ENCODE assay signal across 20 mouse cellular contexts in the genomic region with DNA sequence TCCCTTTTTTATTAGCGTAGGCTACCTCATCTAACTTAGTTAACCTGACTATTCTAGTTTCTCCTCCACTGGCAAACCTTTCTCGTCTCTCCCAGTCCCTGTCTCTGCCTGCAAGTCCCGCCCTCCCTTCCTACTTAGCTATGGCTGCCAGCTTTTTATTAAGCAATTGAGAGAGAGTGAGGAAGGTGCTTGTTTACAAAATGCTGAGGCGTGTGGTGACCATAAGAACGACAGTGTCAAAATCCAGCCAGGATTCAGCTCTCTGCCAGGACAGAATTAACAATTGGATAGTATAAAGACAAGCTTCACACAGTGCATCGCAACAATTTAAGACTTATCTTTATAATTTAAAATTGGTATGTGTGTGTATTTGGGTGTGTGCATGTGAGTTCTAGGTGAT. TPM values are rescaled to one million over a fixed set of nuclear protein-coding genes. Genes with fewer than 3 reads are reported as not detected.
DNase-seq lines count a peak whose midpoint lies in the region; ATAC-seq and TF ChIP-seq lines count a peak whose summit lies in the region.
"Had no signal": no experiment of that assay in that cellular context is flagged by ENCODE, and none has a peak within 500 bp of the region (broad histone marks: within the 10 kb centered on the region; RNA-seq: fewer than 3 reads in every experiment).

No protein-coding gene starts in this region.

- H3K27ac ChIP-seq in lung, postnatal 0 days (ENCODE audit: low read length): no peak overlapping the region
- no peak overlapping the region for H3K27ac ChIP-seq in midbrain, embryonic 11.5 days (ENCODE audit: low read depth, low read length)
- no peak overlapping the region for H3K27ac ChIP-seq in midbrain, embryonic 10.5 days (replicated peaks)
- H3K27ac ChIP-seq: embryonic facial prominence, embryonic 10.5 days; embryonic facial prominence, embryonic 12.5 days; forebrain, embryonic 10.5 days; forebrain, embryonic 12.5 days had no signal

- TF ChIP-seq EP300 in lung, postnatal 0 days (IDR thresholded peaks at IDR 0.05): no peak

- WGBS in lung, postnatal 0 days: 54% methylated on average over 6 of the region's 6 CpGs
- 93% methylated on average over 6 of the region's 6 CpGs for WGBS in midbrain, embryonic 11.5 days
- 94% methylated on average over 6 of the region's 6 CpGs for WGBS in midbrain, embryonic 10.5 days

- H3K4me3 ChIP-seq in lung, postnatal 0 days (ENCODE audit: low read depth, low read length): no peak overlapping the region
- H3K4me3 ChIP-seq in midbrain, embryonic 11.5 days (ENCODE audit: low read depth, low read length): no peak overlapping the region
- H3K4me3 ChIP-seq in midbrain, embryonic 10.5 days: no peak overlapping the region
- H3K4me3 ChIP-seq: embryonic facial prominence, embryonic 10.5 days; embryonic facial prominence, embryonic 12.5 days; forebrain, embryonic 10.5 days; forebrain, embryonic 12.5 days had no signal

- no peak overlapping the region for H3K4me2 ChIP-seq in lung, postnatal 0 days (replicated peaks; ENCODE audit: low read depth, low read length)
- H3K4me2 ChIP-seq in midbrain, embryonic 11.5 days: no peak overlapping the region
- H3K4me2 ChIP-seq: embryonic facial prominence, embryonic 12.5 days; forebrain, embryonic 12.5 days had no signal

- no peak overlapping the region for H3K9ac ChIP-seq in lung, postnatal 0 days (replicated peaks; ENCODE audit: low read depth)
- H3K9ac ChIP-seq in midbrain, embryonic 11.5 days (ENCODE audit: low read length): no peak overlapping the region
- H3K9ac ChIP-seq: embryonic facial prominence, embryonic 12.5 days; forebrain, embryonic 12.5 days had no signal

- H3K4me1 ChIP-seq in lung, postnatal 0 days (ENCODE audit: insufficient read depth, low read depth, low read length): no peaks in the 10 kb centered on the region
- peaks cover 6% of the 10 kb centered on the region for H3K4me1 ChIP-seq in midbrain, embryonic 11.5 days (ENCODE audit: control insufficient read depth, insufficient read depth, low read length)
- peaks cover 23% of the 10 kb centered on the region for H3K4me1 ChIP-seq in midbrain, embryonic 10.5 days

- peak; percentile 73 for DNase-seq in lung, postnatal 0 days (ENCODE audit: low spot score)
- no peak for DNase-seq in lung, postnatal 4 days
- DNase-seq in midbrain, embryonic 11.5 days (ENCODE audit: low spot score, missing footprints): peak; percentile 2
- DNase-seq in midbrain, embryonic 10.5 days (ENCODE audit: low spot score): no peak
- DNase-seq in fat pad, adult 2 months (ENCODE audit: extremely low read depth, low read depth, low spot score): peak; percentile 23
- DNase-seq in right cerebral cortex, adult 18-20 months: no peak
- DNase-seq: adrenal gland, adult 8-10 months; adrenal gland, postnatal 14 days; adrenal gland, postnatal 36 days; cerebellum, adult 11-12 months; cerebellum, adult 2 months; cerebellum, adult 9-10 months; cerebellum, postnatal 10 days; cerebellum, postnatal 25 days had no signal

- no peaks in the 10 kb centered on the region for H3K27me3 ChIP-seq in lung, postnatal 0 days (replicated peaks; ENCODE audit: insufficient read depth, low read length)
- H3K27me3 ChIP-seq in midbrain, embryonic 11.5 days (ENCODE audit: control insufficient read depth, insufficient read depth, low read length): no peaks in the 10 kb centered on the region
- no peaks in the 10 kb centered on the region for H3K27me3 ChIP-seq in midbrain, embryonic 10.5 days (ENCODE audit: low read depth, poor library complexity, severe bottlenecking)
- H3K27me3 ChIP-seq: embryonic facial prominence, embryonic 12.5 days; forebrain, embryonic 12.5 days had no signal

- TF ChIP-seq CTCF in lung, postnatal 0 days (IDR thresholded peaks at IDR 0.05): no peak

- no peaks in the 10 kb centered on the region for H3K9me3 ChIP-seq in lung, postnatal 0 days (ENCODE audit: low read length)
- no peaks in the 10 kb centered on the region for H3K9me3 ChIP-seq in midbrain, embryonic 11.5 days (ENCODE audit: control insufficient read depth, low read length)
- peaks cover 8% of the 10 kb centered on the region; the same call in 1 of the 2 replicates for H3K9me3 ChIP-seq in midbrain, embryonic 10.5 days (replicated peaks)
- H3K9me3 ChIP-seq: embryonic facial prominence, embryonic 12.5 days; forebrain, embryonic 12.5 days had no signal

- no peak for ATAC-seq in lung, postnatal 0 days
- no peak for ATAC-seq in midbrain, embryonic 11.5 days (ENCODE audit: low FRiP score)
- ATAC-seq: forebrain, embryonic 14.5 days; forebrain, embryonic 16.5 days had no signal

- no peaks in the 10 kb centered on the region for H3K36me3 ChIP-seq in lung, postnatal 0 days (ENCODE audit: insufficient read depth, low read length)
- H3K36me3 ChIP-seq in midbrain, embryonic 11.5 days (ENCODE audit: control insufficient read depth, insufficient read depth, low read length): peaks cover 23% of the 10 kb centered on the region
- H3K36me3 ChIP-seq in midbrain, embryonic 10.5 days: peaks cover 94% of the 10 kb centered on the region

RNA-seq across cellular contexts. Expression of a gene that starts 6.1 kb away (rescaled TPM):
- polyA plus RNA-seq in lung, postnatal 0 days (2015; fragmentation: Nextera tagmentation; extraction: Ambion mirVana): 4.1 and 5.8 TPM in 2 replicates
- polyA plus RNA-seq in midbrain, embryonic 11.5 days (2014; fragmentation: Nextera tagmentation; extraction: Ambion mirVana): 115 and 122 TPM in 2 replicates
- polyA plus RNA-seq in midbrain, embryonic 10.5 days (2016; fragmentation: Nextera tagmentation; extraction: Ambion mirVana): 146 and 150 TPM in 2 replicates

RNA-seq across cellular contexts. Expression of a gene that starts 54.6 kb away (rescaled TPM):
- 7.3 and 9.8 TPM in 2 replicates for polyA plus RNA-seq in lung, postnatal 0 days (2015; fragmentation: Nextera tagmentation; extraction: Ambion mirVana)
- polyA plus RNA-seq in midbrain, embryonic 11.5 days (2014; fragmentation: Nextera tagmentation; extraction: Ambion mirVana): 1.8 and 2.8 TPM in 2 replicates
- 2.9 and 3.0 TPM in 2 replicates for polyA plus RNA-seq in midbrain, embryonic 10.5 days (2016; fragmentation: Nextera tagmentation; extraction: Ambion mirVana)

RNA-seq across cellular contexts. Expression of a gene that starts 59.0 kb away (rescaled TPM):
- 1.1 and 2.0 TPM in 2 replicates for polyA plus RNA-seq in lung, postnatal 0 days (2015; fragmentation: Nextera tagmentation; extraction: Ambion mirVana)
- polyA plus RNA-seq in midbrain, embryonic 11.5 days (2014; fragmentation: Nextera tagmentation; extraction: Ambion mirVana): 1.2 and 1.4 TPM in 2 replicates
- 0.26 and 0.99 TPM in 2 replicates for polyA plus RNA-seq in midbrain, embryonic 10.5 days (2016; fragmentation: Nextera tagmentation; extraction: Ambion mirVana)

Comparison
In these comparisons a context has a peak if more than half of its experiments do, and no peak if none do; other contexts are left out.
1. DNase-seq: peak in lung, postnatal 0 days (single experiment), midbrain, embryonic 11.5 days (single experiment) and fat pad, adult 2 months (single experiment); none in lung, postnatal 4 days (0 of 2), midbrain, embryonic 10.5 days (single experiment) and right cerebral cortex, adult 18-20 months (single experiment).
2. RNA of a gene that starts 6.1 kb away (polyA plus RNA-seq): 146 to 150 TPM in midbrain, embryonic 10.5 days and 115 to 122 TPM in midbrain, embryonic 11.5 days; 4.1 to 5.8 TPM in lung, postnatal 0 days; every median in the first group is over 10 times any median in the second.